Mouse (Mus musculus) heart, adult 9 months (tissue): ENCODE measurements around the gene Socs5.

Experiments
- DNase-seq, 2 experiments: peaks; one replicate each; pipeline ENCODE4 v3.0.0; 2022; ENCODE audit warnings: low spot score in 2 of 2

Gene Socs5

GRCm38 (mm10) chr17:87108507-87109292 is 1.2 kb downstream of the Socs5 start:
- DNase-seq: no peak

- DNase-seq: no peak
Observed at GRCm38 (mm10) chr17:87109504-87109903, 2.0 kb downstream of the Socs5 start.

- no peak for DNase-seq
Observed at GRCm38 (mm10) chr17:87112852-87113592, 5.5 kb downstream of the Socs5 start.

- no peak for DNase-seq
Observed at GRCm38 (mm10) chr17:87115615-87116014, 8.1 kb downstream of the Socs5 start.

GRCm38 (mm10) chr17:87118966-87119526 is 11.6 kb downstream of the Socs5 start:
- no peak for DNase-seq

GRCm38 (mm10) chr17:87125344-87125743 is 17.9 kb downstream of the Socs5 start:
- DNase-seq: no peak

GRCm38 (mm10) chr17:87132258-87132657 is 24.8 kb downstream of the Socs5 start:
- no peak for DNase-seq

GRCm38 (mm10) chr17:87133823-87134222 is 26.3 kb downstream of the Socs5 start:
- DNase-seq: no peak

GRCm38 (mm10) chr17:87134631-87135030 is 27.2 kb downstream of the Socs5 start:
- no peak for DNase-seq

GRCm38 (mm10) chr17:87135741-87136140 is 28.3 kb downstream of the Socs5 start:
- no peak for DNase-seq

- DNase-seq: no peak
Observed at GRCm38 (mm10) chr17:87141188-87141935, 33.9 kb downstream of the Socs5 start.

- DNase-seq: peak; percentile 83
Observed at GRCm38 (mm10) chr17:87142271-87142670, 34.8 kb downstream of the Socs5 start.

GRCm38 (mm10) chr17:87143186-87143585 is 35.7 kb downstream of the Socs5 start:
- no peak for DNase-seq

GRCm38 (mm10) chr17:87146415-87147021 is 39.0 kb downstream of the Socs5 start:
- DNase-seq: peak; percentile 17 to 30

GRCm38 (mm10) chr17:87149762-87150161 is 42.3 kb downstream of the Socs5 start:
- no peak for DNase-seq

- DNase-seq: no peak
Observed at GRCm38 (mm10) chr17:87152984-87153383, 45.5 kb downstream of the Socs5 start.

- DNase-seq: peak; percentile 38 to 39
Observed at GRCm38 (mm10) chr17:87155664-87156063, 48.2 kb downstream of the Socs5 start.

GRCm38 (mm10) chr17:87157739-87158138 is 50.3 kb downstream of the Socs5 start:
- peak; percentile 43 to 49 for DNase-seq

GRCm38 (mm10) chr17:87158597-87158996 is 51.1 kb downstream of the Socs5 start:
- DNase-seq: no peak

- DNase-seq: no peak
Observed at GRCm38 (mm10) chr17:87160270-87160669, 52.8 kb downstream of the Socs5 start.

- DNase-seq: no peak
Observed at GRCm38 (mm10) chr17:87164312-87164922, 56.9 kb downstream of the Socs5 start.
